8 mouse cellular contexts compared by ENCODE assay signal in genomic region chr1:37864511-37865400, GRCm38 (mm10). TPM values are rescaled to one million over a fixed set of nuclear protein-coding genes. Genes with fewer than 3 reads are reported as not detected.
DNase-seq lines count a peak whose midpoint lies in the region; ATAC-seq lines count a peak whose summit lies in the region.

No protein-coding gene starts in this region.

- H3K27me3 ChIP-seq in hindbrain, embryonic 12.5 days = no peaks in the 10 kb centered on the region; the same call in 1 of the 2 replicates

- 1% methylated on average over 87 of the region's 90 CpGs for WGBS in hindbrain, embryonic 12.5 days

- peak overlapping the region; percentile 68 for H3K4me3 ChIP-seq in hindbrain, embryonic 12.5 days

- peak overlapping the region; percentile 94 for H3K27ac ChIP-seq in hindbrain, embryonic 12.5 days

- H3K9me3 ChIP-seq in hindbrain, embryonic 12.5 days (replicated peaks) = no peaks in the 10 kb centered on the region

- no peaks in the 10 kb centered on the region for H3K4me1 ChIP-seq in hindbrain, embryonic 12.5 days

- peak; percentile 100 for DNase-seq in NIH3T3 (ENCODE audit: low read depth)
- DNase-seq in cerebellum, postnatal 10 days = peak; percentile 100
- peak; percentile 99 for DNase-seq in frontal cortex, postnatal 10 days (ENCODE audit: low spot score in 2 of 2)
- peak; percentile 99 for DNase-seq in layer of hippocampus, postnatal 14 days (ENCODE audit: low spot score in 2 of 2)
- peak; percentile 100 for DNase-seq in lung, postnatal 14 days
- DNase-seq in retina, adult 2 months (ENCODE audit: low read depth, low spot score) = peak; percentile 97
- DNase-seq in thymus, postnatal 36 days = peak; percentile 99 to 100

- peak overlapping the region; percentile 70 for H3K4me2 ChIP-seq in hindbrain, embryonic 12.5 days (replicated peaks)

- H3K36me3 ChIP-seq in hindbrain, embryonic 12.5 days = no peaks in the 10 kb centered on the region

- peak; percentile 98 for ATAC-seq in hindbrain, embryonic 12.5 days (ENCODE audit: low FRiP score)

- peak overlapping the region; percentile 76 for H3K9ac ChIP-seq in hindbrain, embryonic 12.5 days

RNA-seq across cellular contexts. Expression of gene Tsga10, which starts 1.5 kb away (rescaled TPM):
- polyA plus RNA-seq in hindbrain, embryonic 12.5 days (2016; fragmentation: Nextera tagmentation; extraction: Ambion mirVana) = 20.3 and 21.5 TPM in 2 replicates
- total RNA-seq in layer of hippocampus, postnatal 14 days (2021) = 10 to 100 TPM; 16.0 to 20.2 TPM

RNA-seq across cellular contexts. Expression of gene Lipt1, which starts 6.8 kb away (rescaled TPM):
- 8.8 and 8.9 TPM in 2 replicates for polyA plus RNA-seq in hindbrain, embryonic 12.5 days (2016; fragmentation: Nextera tagmentation; extraction: Ambion mirVana)
- 1 to 10 TPM; 4.8 to 7.2 TPM for total RNA-seq in layer of hippocampus, postnatal 14 days (2021)

RNA-seq across cellular contexts. Expression of gene Mitd1, which starts 25.5 kb away (rescaled TPM):
- polyA plus RNA-seq in hindbrain, embryonic 12.5 days (2016; fragmentation: Nextera tagmentation; extraction: Ambion mirVana) = 19.1 and 21.7 TPM in 2 replicates
- total RNA-seq in layer of hippocampus, postnatal 14 days (2021) = 10 to 100 TPM in 1 of 2 experiments, 1 to 10 TPM in 1; 9.7 to 14.2 TPM

RNA-seq across cellular contexts. Expression of gene Mrpl30, which starts 25.5 kb away (rescaled TPM):
- 185 and 220 TPM in 2 replicates for polyA plus RNA-seq in hindbrain, embryonic 12.5 days (2016; fragmentation: Nextera tagmentation; extraction: Ambion mirVana)
- 100 to 1,000 TPM; 141 to 142 TPM for total RNA-seq in layer of hippocampus, postnatal 14 days (2021)

RNA-seq across cellular contexts. Expression of gene Lyg2, which starts 51.5 kb away (rescaled TPM):
- not detected in 2 replicates for polyA plus RNA-seq in hindbrain, embryonic 12.5 days (2016; fragmentation: Nextera tagmentation; extraction: Ambion mirVana)
- not detected for total RNA-seq in layer of hippocampus, postnatal 14 days (2021)

Comparison
In these comparisons a context has a peak if more than half of its experiments do, and no peak if none do; other contexts are left out.
1. Peak in every context shown above with its lines: DNase-seq, ATAC-seq, H3K4me3 ChIP-seq and H3K27ac ChIP-seq.